In the genomic region with DNA sequence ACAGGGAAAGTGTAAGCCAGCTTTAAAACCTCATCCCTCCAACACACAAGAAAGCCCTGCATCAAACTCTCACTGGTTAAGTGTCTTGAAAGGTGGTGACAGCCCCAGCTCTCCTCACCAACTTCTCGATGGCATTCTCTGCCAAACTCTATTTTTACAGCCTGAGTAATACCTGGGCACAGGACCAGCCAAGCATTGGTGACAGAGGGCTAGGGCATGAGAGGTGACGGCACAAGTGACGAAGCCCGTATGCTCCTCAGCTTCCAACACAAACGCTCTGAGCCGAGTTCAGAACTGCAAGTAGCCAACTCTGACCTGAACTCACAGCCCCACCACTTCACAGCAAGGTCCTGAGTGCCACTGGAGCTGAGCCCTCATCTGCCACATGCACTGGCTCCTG, we compare ENCODE assay signal across 10 mouse cellular contexts. TPM values are rescaled to one million over a fixed set of nuclear protein-coding genes. Genes with fewer than 3 reads are reported as not detected.
DNase-seq lines count a peak whose midpoint lies in the region; ATAC-seq and TF ChIP-seq lines count a peak whose summit lies in the region.
"Had no signal": no experiment of that assay in that cellular context is flagged by ENCODE, and none has a peak within 500 bp of the region (broad histone marks: within the 10 kb centered on the region; RNA-seq: fewer than 3 reads in every experiment).

No protein-coding gene starts in this region.

- no peak for TF ChIP-seq CTCF in heart, postnatal 0 days (IDR thresholded peaks at IDR 0.05; ENCODE audit: low read depth)

- H3K4me2 ChIP-seq in heart, postnatal 0 days (ENCODE audit: low read depth, low read length) = 0 out of 2 replicates have a peak overlapping the region, but pooled peaks have one; percentile 14
- H3K4me2 ChIP-seq: kidney, embryonic 15.5 days had no signal

- no peak; the same call in 1 of the 2 replicates for TF ChIP-seq EP300 in heart, postnatal 0 days (IDR thresholded peaks at IDR 0.05; ENCODE audit: low read depth)

- H3K27me3 ChIP-seq in heart, postnatal 0 days (ENCODE audit: control insufficient read depth, insufficient read depth, low read length) = no peaks in the 10 kb centered on the region
- H3K27me3 ChIP-seq: kidney, embryonic 15.5 days had no signal

- peak; percentile 46 for DNase-seq in adrenal gland, postnatal 10 days
- no peak for DNase-seq in adrenal gland, adult 18-20 months (ENCODE audit: low spot score in 2 of 2)
- peak; percentile 84 for DNase-seq in cerebellum, adult 11 months
- DNase-seq in gastrocnemius, postnatal 14 days = peak; percentile 61
- DNase-seq in heart, postnatal 0 days (ENCODE audit: low spot score) = peak; percentile 92
- DNase-seq in kidney, adult 11 months = no peak
- DNase-seq in spleen, postnatal 10 days (ENCODE audit: low spot score in 2 of 2) = no peak

- intact Hi-C loops in gastrocnemius, postnatal 14 days (cut with DNase I; ENCODE audit: low total_unique reads) = no loop called here

- H3K9ac ChIP-seq in heart, postnatal 0 days (replicated peaks; ENCODE audit: low read depth, low read length) = no peak overlapping the region
- H3K9ac ChIP-seq: kidney, embryonic 15.5 days had no signal

- peak overlapping the region; percentile 85 for H3K27ac ChIP-seq in heart, postnatal 0 days (ENCODE audit: low read depth)
- H3K27ac ChIP-seq: kidney, embryonic 15.5 days had no signal

- peak; percentile 94 for ATAC-seq in heart, postnatal 0 days (ENCODE audit: insufficient read depth, low read depth)
- no peak for ATAC-seq in megakaryocyte, adult 5-6 weeks (ENCODE audit: poor library complexity, severe bottlenecking)
- ATAC-seq: midbrain, embryonic 16.5 days had no signal

- no peak overlapping the region for H3K4me3 ChIP-seq in heart, postnatal 0 days (ENCODE audit: low read depth, low read length)
- H3K4me3 ChIP-seq: kidney, embryonic 15.5 days had no signal

- H3K4me1 ChIP-seq in heart, postnatal 0 days (ENCODE audit: control insufficient read depth, insufficient read depth) = peaks cover 44% of the 10 kb centered on the region

- WGBS in heart, postnatal 0 days = 31% methylated on average over 6 of the region's 6 CpGs

- H3K9me3 ChIP-seq in heart, postnatal 0 days (replicated peaks; ENCODE audit: control insufficient read depth, low read length) = no peaks in the 10 kb centered on the region
- H3K9me3 ChIP-seq: kidney, embryonic 15.5 days had no signal

- H3K36me3 ChIP-seq in heart, postnatal 0 days (replicated peaks; ENCODE audit: control insufficient read depth, insufficient read depth, low read length) = no peaks in the 10 kb centered on the region
- H3K36me3 ChIP-seq: kidney, embryonic 15.5 days had no signal

RNA-seq across cellular contexts. Expression of gene Pxylp1, which starts 13.4 kb away (rescaled TPM):
- total RNA-seq in adrenal gland, postnatal 10 days (2021) = 10 to 100 TPM in 1 of 2 experiments, 1 to 10 TPM in 1; 8.8 to 11.0 TPM
- total RNA-seq in adrenal gland, adult 18-20 months (2021) = 1 to 10 TPM; 3.7 to 8.1 TPM
- 1 to 10 TPM; 2.2 to 2.4 TPM for total RNA-seq in gastrocnemius, postnatal 14 days (2021)
- total RNA-seq in heart, postnatal 0 days (2014; rRNA removed; ENCODE audit: low replicate concordance) = 27.3 and 89.9 TPM in 2 replicates
- polyA plus RNA-seq in heart, postnatal 0 days (2015; fragmentation: Nextera tagmentation; extraction: Ambion mirVana) = 12.8 and 14.4 TPM in 2 replicates
- 36.0 and 37.4 TPM in 2 replicates for total RNA-seq in megakaryocyte, adult 5-6 weeks (2015)
- total RNA-seq in megakaryocyte, adult 5-6 weeks (2017) = 33.6 and 38.6 TPM in 2 replicates

Comparison
In these comparisons a context has a peak if more than half of its experiments do, and no peak if none do; other contexts are left out.
1. DNase-seq: peak in adrenal gland, postnatal 10 days (single experiment), cerebellum, adult 11 months (single experiment), gastrocnemius, postnatal 14 days (single experiment) and heart, postnatal 0 days (single experiment); none in adrenal gland, adult 18-20 months (0 of 2), kidney, adult 11 months (single experiment) and spleen, postnatal 10 days (0 of 2).